Mouse (Mus musculus) testis, adult 2 months (tissue): ENCODE results near the gene Vmn2r19. TPM values are rescaled to one million over a fixed set of nuclear protein-coding genes. Genes with fewer than 3 reads are reported as not detected.
"Not testable (repeated sequence)": the region's sequence is repeated elsewhere in the genome, so short reads cannot be mapped to it uniquely, and the experiment has no call there.

ENCODE experiments used
- H3K27ac ChIP-seq: fragments of 200-500 bp; 2 replicates; pipeline ENCODE4 v1.5.1; 2012; ENCODE audit warnings: low read depth, low read length; ENCODE audit not compliant: control insufficient read depth, insufficient read depth
- H3K27me3 ChIP-seq: fragments of 200-500 bp; 2 replicates; pipeline ENCODE4 v1.6.1; 2012; ENCODE audit warnings: mild to moderate bottlenecking, low read length, moderate library complexity; ENCODE audit not compliant: control insufficient read depth, insufficient read depth
- H3K36me3 ChIP-seq: fragments of 200-500 bp; 2 replicates; pipeline ENCODE4 v1.6.1; 2012; ENCODE audit warnings: mild to moderate bottlenecking, low read length; ENCODE audit not compliant: control insufficient read depth, insufficient read depth
- H3K4me1 ChIP-seq: fragments of 200-500 bp; 2 replicates; pipeline ENCODE4 v1.6.1; 2012; ENCODE audit warnings: low read length; ENCODE audit not compliant: control insufficient read depth, insufficient read depth
- H3K4me3 ChIP-seq: fragments of 200-500 bp; 2 replicates; pipeline ENCODE4 v1.5.1; 2012; ENCODE audit warnings: low read depth, mild to moderate bottlenecking, low read length, moderate library complexity, mixed read lengths; ENCODE audit not compliant: control insufficient read depth
- CTCF ChIP-seq: fragments of 200-500 bp; IDR thresholded peaks from 2 replicates; pipeline ENCODE4 v1.5.1; 2012; ENCODE audit warnings: low read depth, mild to moderate bottlenecking, inconsistent platforms, low read length, moderate library complexity; ENCODE audit not compliant: control insufficient read depth, insufficient read depth, insufficient replicate concordance
- POLR2A ChIP-seq: fragments of 200-500 bp; IDR thresholded peaks from 2 replicates; pipeline ENCODE4 v1.6.1; 2012; ENCODE audit warnings: low read depth, mild to moderate bottlenecking, inconsistent platforms, low read length, moderate library complexity; ENCODE audit not compliant: control insufficient read depth
- polyA plus RNA-seq: library from polyadenylated mRNA; depleted of rRNA; stranded (reverse); fragments of >200 nt; gene quantifications from 2 replicates; pipeline ENCODE4 v1.2.3, GENCODE M21; 2012

The Vmn2r19 gene
- polyA plus RNA-seq, 1 experiment = 0.06 TPM

- no peaks in the 10 kb centered on the region for H3K4me1 ChIP-seq
- no peaks in the 10 kb centered on the region for H3K27me3 ChIP-seq
- no peak for TF ChIP-seq POLR2A
- no peak for TF ChIP-seq CTCF
- no peaks in the 10 kb centered on the region for H3K36me3 ChIP-seq
- no peak overlapping the region for H3K4me3 ChIP-seq
- no peak overlapping the region for H3K27ac ChIP-seq
Observed at GRCm38 (mm10) chr6:123266945-123267344, 41.2 kb upstream of the Vmn2r19 start.

- H3K4me3 ChIP-seq = no peak overlapping the region
Observed at GRCm38 (mm10) chr6:123279443-123279842, 28.7 kb upstream of the Vmn2r19 start.

GRCm38 (mm10) chr6:123286311-123286710 lies 21.8 kb upstream of the Vmn2r19 start:
- Histone ChIP-seq H3K36me3 (no peaks in the 10 kb centered on the region), H3K4me3 (no peak overlapping the region), H3K4me1 (no peaks in the 10 kb centered on the region), H3K27ac (no peak overlapping the region), H3K27me3 (no peaks in the 10 kb centered on the region)
- TF ChIP-seq CTCF = no peak
- no peak for TF ChIP-seq POLR2A

More at GRCm38 (mm10) chr6:123279443-123279842, 28.7 kb upstream of the Vmn2r19 start:
- TF ChIP-seq POLR2A (no peak), CTCF (no peak)
- Histone ChIP-seq H3K27ac (no peak overlapping the region), H3K36me3 (no peaks in the 10 kb centered on the region), H3K4me1 (no peaks in the 10 kb centered on the region), H3K27me3 (no peaks in the 10 kb centered on the region)

DNA sequence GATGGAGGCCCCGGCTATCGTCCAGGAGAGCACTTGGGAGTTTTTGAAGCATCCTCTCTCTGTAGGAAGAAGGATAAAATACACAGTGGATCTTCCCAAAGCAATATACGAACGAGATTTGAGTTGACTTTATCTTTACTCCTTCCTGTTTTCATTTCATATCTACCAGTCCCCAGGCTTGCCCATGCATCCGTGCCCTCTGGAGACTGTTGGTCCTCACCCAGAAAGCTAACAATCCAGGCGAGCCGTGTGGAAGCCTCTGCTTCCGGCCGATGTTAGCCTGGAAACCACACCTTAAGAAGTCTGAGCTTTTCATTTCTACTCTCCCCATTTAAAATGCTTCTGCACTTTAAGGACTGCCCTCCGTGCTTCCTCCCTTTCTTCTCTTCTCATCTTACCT lies 19.2 kb upstream of the Vmn2r19 start:
- TF ChIP-seq POLR2A (no peak), CTCF (no peak)
- Histone ChIP-seq H3K4me1 (no peaks in the 10 kb centered on the region), H3K4me3 (no peak overlapping the region), H3K27ac (no peak overlapping the region), H3K27me3 (no peaks in the 10 kb centered on the region), H3K36me3 (no peaks in the 10 kb centered on the region)

GRCm38 (mm10) chr6:123289753-123290152 lies 18.4 kb upstream of the Vmn2r19 start, which contains the start of gene Clec4e:
Clec4e (minus strand) TSS chr6:123289870.
- H3K27ac ChIP-seq = no peak within 1 kb of the TSS
- no peaks in the 10 kb centered on the region for H3K27me3 ChIP-seq
- H3K36me3 ChIP-seq = no peaks in the 10 kb centered on the region
- TF ChIP-seq CTCF (no peak), POLR2A (no peak)
- no peaks in the 10 kb centered on the region for H3K4me1 ChIP-seq
- no peak within 1 kb of the TSS for H3K4me3 ChIP-seq

- Histone ChIP-seq H3K36me3 (no peaks in the 10 kb centered on the region), H3K4me3 (no peak overlapping the region), H3K27me3 (no peaks in the 10 kb centered on the region), H3K27ac (no peak overlapping the region), H3K4me1 (no peaks in the 10 kb centered on the region)
- TF ChIP-seq CTCF (no peak), POLR2A (no peak)
Observed at GRCm38 (mm10) chr6:123292751-123293400, 15.3 kb upstream of the Vmn2r19 start.

DNA sequence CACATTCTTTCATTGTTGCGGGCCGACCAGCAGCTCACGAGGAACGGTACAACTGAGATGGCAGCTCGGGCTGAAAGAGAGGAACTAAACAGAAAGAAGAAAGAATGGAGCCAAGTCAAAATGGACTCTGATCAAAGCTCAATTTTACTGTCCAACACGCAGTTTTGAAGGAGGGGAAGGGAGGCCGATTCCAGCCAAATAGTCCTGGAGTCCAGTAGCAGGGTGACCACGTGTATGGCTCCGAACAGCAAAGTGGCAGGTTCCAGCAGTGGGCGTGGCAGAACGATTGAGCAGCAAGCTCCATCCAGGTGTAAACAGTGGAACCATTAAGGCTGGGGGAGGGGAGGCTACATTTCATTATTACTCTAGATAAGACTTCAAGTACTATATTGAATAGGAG lies 14.6 kb upstream of the Vmn2r19 start:
- H3K4me1 ChIP-seq, H3K27me3 ChIP-seq, H3K36me3 ChIP-seq, H3K4me3 ChIP-seq, H3K27ac ChIP-seq: not testable (repeated sequence)

GRCm38 (mm10) chr6:123296687-123297086 lies 11.4 kb upstream of the Vmn2r19 start:
- TF ChIP-seq CTCF = no peak
- TF ChIP-seq POLR2A = no peak
- Histone ChIP-seq H3K27me3 (no peaks in the 10 kb centered on the region), H3K4me3 (no peak overlapping the region), H3K36me3 (no peaks in the 10 kb centered on the region), H3K27ac (no peak overlapping the region), H3K4me1 (no peaks in the 10 kb centered on the region)

DNA sequence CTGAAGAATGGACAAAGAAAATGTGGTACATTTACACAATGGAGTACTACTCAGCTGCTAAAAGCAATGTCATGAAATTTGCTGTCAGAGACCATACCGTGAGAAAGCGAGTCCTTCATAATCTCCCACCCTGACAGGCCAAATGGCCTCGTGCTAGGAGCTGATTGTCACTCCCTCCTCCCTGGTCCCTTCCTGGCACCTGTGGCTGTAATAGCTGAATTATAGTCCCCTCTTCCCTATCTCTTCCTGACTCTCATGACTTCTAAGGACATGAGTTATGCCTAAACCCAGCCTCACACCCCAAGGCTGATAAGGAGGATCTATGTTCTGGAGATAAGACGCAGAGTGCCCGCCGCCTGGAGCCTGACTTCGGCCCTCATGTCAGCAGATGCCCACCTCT lies 1.8 kb upstream of the Vmn2r19 start:
- not testable (repeated sequence) for H3K27ac ChIP-seq, H3K4me1 ChIP-seq, H3K36me3 ChIP-seq, H3K4me3 ChIP-seq, H3K27me3 ChIP-seq
